Mouse (Mus musculus): Measurements from ENCODE around the gene Capn12.
A peak's percentile ranks its signal among the peaks of the same experiment; 100 is the strongest.

Gene Capn12

DNA sequence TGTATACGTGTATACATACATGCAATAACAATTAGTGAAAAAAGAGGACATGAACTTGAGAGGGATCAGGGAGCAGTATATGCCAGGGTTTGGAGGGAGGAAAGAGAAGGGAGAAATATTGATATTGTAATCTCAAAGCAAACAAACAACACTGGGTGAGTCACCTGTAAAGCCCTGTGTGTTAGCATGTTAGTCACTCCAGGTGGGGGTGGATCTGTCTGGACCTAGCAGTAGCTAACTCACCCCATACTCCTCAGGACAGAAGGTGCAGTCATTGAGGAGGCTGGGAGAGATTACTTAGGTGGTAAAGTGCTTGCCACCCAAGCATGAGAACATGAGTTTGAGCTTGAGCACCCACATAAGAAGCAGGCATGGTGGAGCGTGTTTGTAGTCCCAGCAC, 21.3 kb upstream of the Capn12 start:
- Histone ChIP-seq H3K27me3 (ENCODE audit: insufficient read depth, low read length) (peaks cover 13% of the 10 kb centered on the region; the same call in 1 of the 2 replicates), H3K9me3 (ENCODE audit: low read length) (no peaks in the 10 kb centered on the region), H3K4me1 (replicated peaks; ENCODE audit: low read depth, low read length) (peaks cover 22% of the 10 kb centered on the region), H3K4me3 (replicated peaks; ENCODE audit: low read length) (no peak overlapping the region), H3K36me3 (ENCODE audit: insufficient read depth, low read length) (no peaks in the 10 kb centered on the region)
- TF ChIP-seq CTCF (conservative IDR thresholded peaks at IDR 0.05; ENCODE audit: low read length) = no peak
- no peak for TF ChIP-seq NANOG (IDR thresholded peaks at IDR 0.05; ENCODE audit: borderline replicate concordance, low read length)
- TF ChIP-seq POU5F1 (IDR thresholded peaks at IDR 0.05; ENCODE audit: borderline replicate concordance, low read length) = no peak

DNA sequence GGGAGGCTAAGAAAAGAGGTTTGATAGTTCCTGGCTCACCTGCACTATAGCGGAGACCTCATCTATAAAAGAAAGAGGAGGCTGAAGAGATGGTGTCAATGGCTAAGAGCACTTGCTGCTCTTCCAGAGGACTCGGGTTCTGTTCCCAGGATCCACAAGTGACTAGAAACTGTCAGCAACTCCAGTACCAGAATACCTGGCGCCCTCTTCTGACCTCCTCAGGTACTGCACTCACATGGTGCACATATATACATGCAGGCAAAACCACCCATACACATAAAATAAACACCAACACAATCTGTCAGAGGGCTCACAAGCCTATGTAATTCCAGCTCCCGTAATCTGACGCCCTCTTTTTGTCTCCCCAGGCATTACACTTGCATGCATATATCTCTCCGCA, 20.3 kb upstream of the Capn12 start:
- TF ChIP-seq POU5F1 (IDR thresholded peaks at IDR 0.05; ENCODE audit: borderline replicate concordance, low read length) = no peak
- TF ChIP-seq NANOG (IDR thresholded peaks at IDR 0.05; ENCODE audit: borderline replicate concordance, low read length) = no peak
- peak; percentile 71 for TF ChIP-seq CTCF (conservative IDR thresholded peaks at IDR 0.05; ENCODE audit: low read length)
- H3K36me3 ChIP-seq (ENCODE audit: insufficient read depth, low read length) = no peaks in the 10 kb centered on the region
- H3K9me3 ChIP-seq (ENCODE audit: low read length) = no peaks in the 10 kb centered on the region
- H3K27me3 ChIP-seq (ENCODE audit: insufficient read depth, low read length) = peaks cover 19% of the 10 kb centered on the region
- no peak overlapping the region for H3K4me3 ChIP-seq (replicated peaks; ENCODE audit: low read length)
- H3K4me1 ChIP-seq (replicated peaks; ENCODE audit: low read depth, low read length) = peaks cover 32% of the 10 kb centered on the region

DNA sequence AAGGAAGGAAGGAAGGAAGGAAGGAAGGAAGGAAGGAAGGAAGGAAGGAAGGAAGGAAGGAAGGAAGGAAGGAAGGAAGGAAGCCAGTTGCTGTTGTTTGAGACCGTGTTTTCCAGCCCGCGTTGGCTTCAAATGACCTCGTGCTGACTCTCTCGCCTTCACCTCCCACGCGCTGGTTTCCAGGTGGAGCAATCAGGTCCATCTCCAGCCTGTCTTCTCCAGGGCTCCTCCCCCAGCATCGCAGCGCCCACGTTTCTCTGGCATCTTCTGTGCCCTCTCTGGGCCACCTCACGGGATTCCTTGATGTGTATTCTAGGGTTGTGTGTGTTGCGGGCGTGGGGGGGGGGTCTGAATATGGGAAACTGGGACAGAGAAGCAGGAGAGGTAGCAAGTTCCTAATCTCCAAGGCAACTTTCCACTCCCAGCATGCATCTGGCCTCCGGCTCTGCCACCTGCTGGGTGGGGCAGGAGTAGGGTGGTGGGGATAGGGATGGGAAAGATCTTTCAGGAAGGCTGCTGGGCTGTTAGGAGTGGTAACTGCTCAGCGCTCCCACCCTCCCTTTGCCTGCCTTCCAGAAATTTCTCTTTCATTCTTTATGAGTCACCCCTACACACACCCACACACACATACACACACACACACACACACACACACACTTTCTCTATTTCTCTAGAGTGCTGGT, 18.3 kb upstream of the Capn12 start:
- TF ChIP-seq NANOG (IDR thresholded peaks at IDR 0.05; ENCODE audit: borderline replicate concordance, low read length) (no peak), POU5F1 (IDR thresholded peaks at IDR 0.05; ENCODE audit: borderline replicate concordance, low read length) (no peak), CTCF (conservative IDR thresholded peaks at IDR 0.05; ENCODE audit: low read length) (no peak)
- no peaks in the 10 kb centered on the region for H3K9me3 ChIP-seq (ENCODE audit: low read length)

GRCm38 (mm10) chr7:28863540-28863939, 17.7 kb upstream of the Capn12 start, which contains the start of gene Lgals7:
Gene Lgals7, plus strand, starts transcription at chr7:28863853.
- no peaks in the 10 kb centered on the region for H3K36me3 ChIP-seq (ENCODE audit: insufficient read depth, low read length)
- TF ChIP-seq CTCF (conservative IDR thresholded peaks at IDR 0.05; ENCODE audit: low read length) (no peak), POU5F1 (IDR thresholded peaks at IDR 0.05; ENCODE audit: borderline replicate concordance, low read length) (no peak), NANOG (IDR thresholded peaks at IDR 0.05; ENCODE audit: borderline replicate concordance, low read length) (no peak)
- H3K9me3 ChIP-seq (ENCODE audit: low read length) = no peaks in the 10 kb centered on the region
- H3K4me3 ChIP-seq (replicated peaks; ENCODE audit: low read length) = no peak within 1 kb of the TSS
- H3K4me1 ChIP-seq (replicated peaks; ENCODE audit: low read depth, low read length) = peaks cover 49% of the 10 kb centered on the region
- H3K27me3 ChIP-seq (ENCODE audit: insufficient read depth, low read length) = peaks cover 19% of the 10 kb centered on the region

More for the DNA sequence above, 18.3 kb upstream of the Capn12 start:
- H3K4me1 ChIP-seq (replicated peaks; ENCODE audit: low read depth, low read length) = peaks cover 49% of the 10 kb centered on the region
- no peak overlapping the region for H3K4me3 ChIP-seq (replicated peaks; ENCODE audit: low read length)
- H3K27me3 ChIP-seq (ENCODE audit: insufficient read depth, low read length) = peaks cover 19% of the 10 kb centered on the region
- H3K36me3 ChIP-seq (ENCODE audit: insufficient read depth, low read length) = no peaks in the 10 kb centered on the region

DNA sequence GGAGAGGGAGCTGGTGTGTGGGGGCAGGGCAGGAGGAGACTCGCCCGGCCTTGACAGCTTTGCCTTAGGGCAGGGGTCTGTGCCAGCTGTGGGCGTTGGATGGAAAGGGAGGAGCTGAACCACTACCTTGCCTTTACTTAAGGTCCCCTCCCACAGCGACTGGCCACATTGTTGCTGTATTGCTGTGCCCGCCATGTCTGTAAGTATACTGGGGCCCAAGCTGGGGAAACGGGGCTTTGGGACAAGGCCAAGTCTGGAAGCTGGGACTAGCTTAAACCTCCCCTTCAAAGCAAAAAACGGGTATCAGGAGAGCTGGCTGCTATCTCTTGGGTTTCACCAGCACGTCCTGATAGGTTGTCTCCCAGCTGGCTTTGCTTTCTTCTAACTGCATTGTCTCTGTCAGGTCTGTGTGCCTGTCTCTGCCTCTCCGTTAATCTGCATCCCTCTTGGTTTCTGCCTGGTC, 16.9 kb upstream of the Capn12 start:
- Histone ChIP-seq H3K4me1 (replicated peaks; ENCODE audit: low read depth, low read length) (peaks cover 49% of the 10 kb centered on the region), H3K9me3 (ENCODE audit: low read length) (no peaks in the 10 kb centered on the region), H3K36me3 (ENCODE audit: insufficient read depth, low read length) (no peaks in the 10 kb centered on the region), H3K27me3 (ENCODE audit: insufficient read depth, low read length) (peaks cover 19% of the 10 kb centered on the region), H3K4me3 (replicated peaks; ENCODE audit: low read length) (no peak overlapping the region)
- no peak for TF ChIP-seq POU5F1 (IDR thresholded peaks at IDR 0.05; ENCODE audit: borderline replicate concordance, low read length)
- TF ChIP-seq NANOG (IDR thresholded peaks at IDR 0.05; ENCODE audit: borderline replicate concordance, low read length) = no peak
- no peak for TF ChIP-seq CTCF (conservative IDR thresholded peaks at IDR 0.05; ENCODE audit: low read length)

DNA sequence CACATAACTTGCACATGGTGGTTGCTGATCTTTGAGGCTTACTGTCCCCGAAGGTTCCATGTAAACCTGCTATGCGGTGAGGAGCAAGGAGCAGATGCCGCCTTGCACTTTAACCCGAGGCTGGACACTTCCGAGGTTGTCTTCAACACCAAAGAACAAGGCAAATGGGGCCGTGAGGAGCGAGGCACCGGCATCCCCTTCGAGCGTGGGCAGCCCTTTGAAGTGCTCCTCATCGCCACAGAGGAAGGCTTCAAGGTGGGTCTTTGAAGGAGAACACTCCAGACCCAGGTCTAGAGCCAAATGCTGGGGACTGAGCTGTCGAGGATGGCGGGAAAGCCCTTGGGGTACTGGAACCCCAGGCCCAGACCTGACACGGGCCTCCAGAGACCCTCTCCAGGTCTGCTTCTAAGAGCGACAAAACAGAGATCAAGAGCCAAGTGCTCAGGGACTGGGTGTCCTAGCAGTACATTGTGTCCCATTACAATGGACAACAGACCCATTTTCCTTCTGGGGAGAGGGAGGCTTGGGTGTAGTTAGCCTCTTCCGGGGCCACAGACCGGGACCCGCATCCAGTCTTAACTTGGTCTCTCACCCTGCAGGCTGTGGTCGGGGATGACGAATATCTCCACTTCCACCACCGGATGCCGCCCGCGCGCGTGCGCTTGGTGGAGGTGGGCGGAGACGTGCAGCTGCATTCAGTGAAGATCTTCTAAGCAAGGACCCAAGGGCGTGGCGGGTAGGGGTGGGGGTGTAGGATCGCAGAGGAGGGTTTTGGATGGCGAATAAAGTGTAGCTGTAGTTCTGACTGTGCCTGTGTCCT, 15.5 kb upstream of the Capn12 start:
- Histone ChIP-seq H3K27me3 (ENCODE audit: insufficient read depth, low read length) (peaks cover 19% of the 10 kb centered on the region), H3K4me1 (replicated peaks; ENCODE audit: low read depth, low read length) (peaks cover 49% of the 10 kb centered on the region), H3K4me3 (replicated peaks; ENCODE audit: low read length) (peak overlapping the region; percentile 69), H3K9me3 (ENCODE audit: low read length) (no peaks in the 10 kb centered on the region), H3K36me3 (ENCODE audit: insufficient read depth, low read length) (no peaks in the 10 kb centered on the region)
- TF ChIP-seq POU5F1 (IDR thresholded peaks at IDR 0.05; ENCODE audit: borderline replicate concordance, low read length) (no peak), CTCF (conservative IDR thresholded peaks at IDR 0.05; ENCODE audit: low read length) (no peak), NANOG (IDR thresholded peaks at IDR 0.05; ENCODE audit: borderline replicate concordance, low read length) (no peak)

DNA sequence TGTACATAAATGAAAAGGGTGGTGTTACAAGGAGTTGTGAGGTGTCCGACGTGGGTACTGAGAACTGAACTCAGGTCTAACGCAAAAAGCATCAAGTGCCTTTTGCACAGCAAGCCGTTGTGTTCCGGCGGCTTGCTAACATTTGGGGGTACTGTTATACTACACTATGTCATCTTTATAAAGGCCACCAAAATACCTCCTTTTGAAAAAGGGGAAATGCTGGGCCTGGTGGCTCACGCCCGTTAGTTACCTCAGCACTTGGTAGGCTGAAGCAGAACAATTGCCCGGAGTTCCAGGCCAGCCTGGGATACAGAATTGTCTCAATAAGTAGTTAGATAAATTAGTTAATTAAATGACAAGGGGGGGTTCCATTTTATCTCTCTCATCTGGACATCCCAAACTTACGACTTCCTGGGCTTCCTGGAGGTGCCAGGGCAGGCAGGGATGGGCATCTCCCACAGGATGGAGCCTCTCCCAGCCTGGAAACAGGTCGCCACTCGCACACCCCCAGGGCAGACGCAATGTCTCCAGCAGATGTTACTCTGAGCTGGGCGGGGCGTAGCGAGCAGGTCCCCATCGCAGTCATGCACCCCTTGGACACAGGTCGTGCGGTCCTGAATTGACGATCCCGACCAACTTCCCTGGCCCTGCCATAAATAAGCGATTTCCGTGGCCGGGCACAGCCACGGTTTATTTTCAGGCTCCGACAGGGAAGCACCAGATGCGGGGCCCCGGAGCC, 14.3 kb upstream of the Capn12 start:
- H3K4me1 ChIP-seq (replicated peaks; ENCODE audit: low read depth, low read length) = peaks cover 49% of the 10 kb centered on the region
- no peaks in the 10 kb centered on the region for H3K36me3 ChIP-seq (ENCODE audit: insufficient read depth, low read length)
- peaks cover 18% of the 10 kb centered on the region for H3K27me3 ChIP-seq (ENCODE audit: insufficient read depth, low read length)
- TF ChIP-seq CTCF (conservative IDR thresholded peaks at IDR 0.05; ENCODE audit: low read length) (no peak), NANOG (IDR thresholded peaks at IDR 0.05; ENCODE audit: borderline replicate concordance, low read length) (no peak), POU5F1 (IDR thresholded peaks at IDR 0.05; ENCODE audit: borderline replicate concordance, low read length) (no peak)
- H3K9me3 ChIP-seq (ENCODE audit: low read length) = no peaks in the 10 kb centered on the region
- peak overlapping the region; percentile 43 for H3K4me3 ChIP-seq (replicated peaks; ENCODE audit: low read length)

Measured in E14TG2a.4 (cell line).